Mouse (Mus musculus) spleen, adult 2 months (tissue): Measurements from ENCODE around the gene Adat1. TPM values are rescaled to one million over a fixed set of nuclear protein-coding genes. Genes with fewer than 3 reads are reported as not detected.

Experiments
- DNase-seq, 2 experiments: peaks; one replicate each; pipeline versions ENCODE4 v3.0.0 to v3.0.0-alpha.2; 2012 to 2021; ENCODE audit warnings: low spot score in 2 of 2, low read depth in 1 of 2
- H3K27ac ChIP-seq: fragments of 200-500 bp; 2 replicates; pipeline ENCODE4 v1.5.1; 2012; ENCODE audit warnings: low read length, inconsistent platforms; ENCODE audit not compliant: insufficient read depth
- H3K27me3 ChIP-seq: fragments of 200-500 bp; 2 replicates; pipeline ENCODE4 v1.6.1; 2012; ENCODE audit warnings: mild to moderate bottlenecking, moderate library complexity, low read length, inconsistent platforms; ENCODE audit not compliant: control insufficient read depth, insufficient read depth
- H3K36me3 ChIP-seq: fragments of 200-500 bp; 2 replicates; pipeline ENCODE4 v1.6.1; 2012; ENCODE audit warnings: mild to moderate bottlenecking, low read length, inconsistent platforms; ENCODE audit not compliant: control insufficient read depth, insufficient read depth
- H3K4me1 ChIP-seq: fragments of 200-500 bp; 2 replicates; pipeline ENCODE4 v1.6.1; 2011; ENCODE audit warnings: inconsistent platforms; ENCODE audit not compliant: control insufficient read depth, insufficient read depth, insufficient read length
- H3K4me3 ChIP-seq: fragments of 200-500 bp; 2 replicates; pipeline ENCODE4 v1.5.1; 2011; ENCODE audit warnings: mild to moderate bottlenecking, inconsistent platforms; ENCODE audit not compliant: insufficient read depth, insufficient read length; ENCODE audit errors: extremely low read depth
- CTCF ChIP-seq: fragments of 200-500 bp; IDR thresholded peaks from 2 replicates; pipeline ENCODE4 v1.5.1; 2011; ENCODE audit warnings: mild to moderate bottlenecking, inconsistent platforms; ENCODE audit not compliant: insufficient read depth, insufficient read length, insufficient replicate concordance; ENCODE audit errors: extremely low read depth
- POLR2A ChIP-seq: fragments of 200-500 bp; IDR thresholded peaks from 2 replicates; pipeline ENCODE4 v1.6.1; 2011; ENCODE audit warnings: low read depth, low read length, inconsistent platforms
- WGBS: fragments of 180-500 bp; shearing (Covaris S2); methylation state at CpG from one replicate; pipeline ENCODE4 v1.1.7; 2018; 5-methylcytosine and 5-hydroxymethylcytosine counted together
- polyA plus RNA-seq: library from polyadenylated mRNA; depleted of rRNA; stranded (reverse); fragments of >200 nt; gene quantifications from 2 replicates; pipeline ENCODE4 v1.2.3, GENCODE M21; 2012

Adat1 gene
- polyA plus RNA-seq, 1 experiment, result 2.6 TPM

GRCm38 (mm10) chr8:111963546-111963945, 28.6 kb downstream of the Adat1 start:
- WGBS, result 94% methylated on average over 4 of the region's 4 CpGs
- Histone ChIP-seq H3K4me1 (0 out of 2 replicates have a peak, but pooled peaks cover 2% of the 10 kb centered on the region), H3K27ac (no peak overlapping the region), H3K36me3 (0 out of 2 replicates have a peak, but pooled peaks cover 2% of the 10 kb centered on the region), H3K27me3 (no peaks in the 10 kb centered on the region), H3K4me3 (no peak overlapping the region)
- no peak for TF ChIP-seq POLR2A
- no peak for TF ChIP-seq CTCF
- no peak for DNase-seq

GRCm38 (mm10) chr8:111963091-111963490, 29.0 kb downstream of the Adat1 start:
- DNase-seq, result no peak
- H3K4me1 ChIP-seq, result 0 out of 2 replicates have a peak, but pooled peaks cover 2% of the 10 kb centered on the region
- 90% methylated on average over 10 of the region's 10 CpGs for WGBS
- 0 out of 2 replicates have a peak, but pooled peaks cover 2% of the 10 kb centered on the region for H3K36me3 ChIP-seq
- TF ChIP-seq POLR2A (no peak), CTCF (no peak)
- no peak overlapping the region for H3K4me3 ChIP-seq
- H3K27ac ChIP-seq, result no peak overlapping the region
- H3K27me3 ChIP-seq, result no peaks in the 10 kb centered on the region

GRCm38 (mm10) chr8:111962589-111962988, 29.5 kb downstream of the Adat1 start:
- Histone ChIP-seq H3K27ac (no peak overlapping the region), H3K27me3 (no peaks in the 10 kb centered on the region), H3K36me3 (0 out of 2 replicates have a peak, but pooled peaks cover 2% of the 10 kb centered on the region), H3K4me3 (no peak overlapping the region), H3K4me1 (0 out of 2 replicates have a peak, but pooled peaks cover 2% of the 10 kb centered on the region)
- WGBS, result 92% methylated on average over 1 of the region's 1 CpGs
- no peak for DNase-seq
- TF ChIP-seq POLR2A (no peak), CTCF (no peak)

GRCm38 (mm10) chr8:111961330-111961729, 30.8 kb downstream of the Adat1 start:
- no peak for DNase-seq
- TF ChIP-seq CTCF (no peak), POLR2A (no peak)
- Histone ChIP-seq H3K4me3 (no peak overlapping the region), H3K27ac (no peak overlapping the region), H3K4me1 (no peaks in the 10 kb centered on the region), H3K36me3 (peaks cover 2% of the 10 kb centered on the region; the same call in 1 of the 2 replicates), H3K27me3 (no peaks in the 10 kb centered on the region)
- WGBS, result 75% methylated on average over 3 of the region's 3 CpGs

- Histone ChIP-seq H3K27me3 (no peaks in the 10 kb centered on the region), H3K27ac (no peak overlapping the region), H3K36me3 (peaks cover 2% of the 10 kb centered on the region; the same call in 1 of the 2 replicates), H3K4me1 (no peaks in the 10 kb centered on the region), H3K4me3 (no peak overlapping the region)
- DNase-seq, result no peak
- TF ChIP-seq CTCF (no peak), POLR2A (no peak)
- WGBS, result 93% methylated on average over 15 of the region's 15 CpGs
Measured at GRCm38 (mm10) chr8:111960591-111961321, 31.3 kb downstream of the Adat1 start.

GRCm38 (mm10) chr8:111957231-111957630, 34.9 kb downstream of the Adat1 start:
- 93% methylated on average over 2 of the region's 2 CpGs for WGBS
- no peak for TF ChIP-seq POLR2A
- no peak for TF ChIP-seq CTCF
- Histone ChIP-seq H3K27ac (no peak overlapping the region), H3K36me3 (peaks cover 5% of the 10 kb centered on the region; the same call in 1 of the 2 replicates), H3K4me3 (no peak overlapping the region), H3K4me1 (no peaks in the 10 kb centered on the region), H3K27me3 (no peaks in the 10 kb centered on the region)
- no peak for DNase-seq

- peaks cover 7% of the 10 kb centered on the region for H3K4me1 ChIP-seq
- peaks cover 5% of the 10 kb centered on the region; the same call in 1 of the 2 replicates for H3K36me3 ChIP-seq
- H3K27ac ChIP-seq, result no peak overlapping the region
- H3K27me3 ChIP-seq, result no peaks in the 10 kb centered on the region
- 23% methylated on average over 5 of the region's 5 CpGs for WGBS
- TF ChIP-seq CTCF (no peak), POLR2A (no peak)
- no peak overlapping the region for H3K4me3 ChIP-seq
- no peak for DNase-seq
Measured at GRCm38 (mm10) chr8:111955879-111956278, 36.2 kb downstream of the Adat1 start.
